Mouse (Mus musculus) MEL (cell line): ENCODE measurements around the gene Supt3.

Experiments
- CTCF ChIP-seq, 3 experiments: IDR thresholded peaks in 2 of 3; conservative IDR thresholded peaks in 1 of 3; 2 replicates each; pipeline ENCODE4 v1.5.1; 2011 to 2012; ENCODE audit warnings: low read length in 3 of 3, low read depth in 2 of 3, mild to moderate bottlenecking in 2 of 3, improper control_type of control experiment in 1 of 3, inconsistent platforms in 1 of 3, mixed read lengths in 1 of 3, moderate library complexity in 1 of 3; ENCODE audit not compliant: control insufficient read depth in 1 of 3, insufficient read depth in 1 of 3, poor library complexity in 1 of 3, severe bottlenecking in 1 of 3
- EP300 ChIP-seq, 2 experiments: IDR thresholded peaks; 2 replicates each; pipeline ENCODE4 v1.6.1; 2011; ENCODE audit warnings: improper control_type of control experiment in 2 of 2, low read length in 2 of 2, low read depth in 1 of 2, mild to moderate bottlenecking in 1 of 2
- HCFC1 ChIP-seq: IDR thresholded peaks from 2 replicates; pipeline ENCODE4 v1.6.1; 2012; ENCODE audit warnings: low read depth, mild to moderate bottlenecking, inconsistent platforms, low read length, improper control_type of control experiment, moderate library complexity
- MAFK ChIP-seq: IDR thresholded peaks from 2 replicates; pipeline ENCODE4 v1.6.1; 2011; ENCODE audit warnings: low read depth, mild to moderate bottlenecking, low read length, improper control_type of control experiment, borderline replicate concordance
- MAX ChIP-seq: IDR thresholded peaks from 2 replicates; pipeline ENCODE4 v1.6.1; 2011; ENCODE audit warnings: low read length, improper control_type of control experiment
- POLR2A ChIP-seq, 2 experiments: IDR thresholded peaks; 2 replicates each; pipeline ENCODE4 v1.6.1; 2011 to 2012; ENCODE audit warnings: low read length in 2 of 2, mild to moderate bottlenecking in 2 of 2, control low read depth in 1 of 2, improper control_type of control experiment in 1 of 2, low read depth in 1 of 2, moderate library complexity in 1 of 2; ENCODE audit not compliant: control insufficient read depth in 1 of 2, insufficient read depth in 1 of 2, poor library complexity in 1 of 2
- ZC3H11A ChIP-seq: IDR thresholded peaks from 2 replicates; pipeline ENCODE4 v1.6.1; 2012; ENCODE audit warnings: low read depth, mild to moderate bottlenecking, inconsistent platforms, low read length, improper control_type of control experiment
- ZKSCAN1 ChIP-seq: IDR thresholded peaks from 2 replicates; pipeline ENCODE4 v1.6.1; 2012; ENCODE audit warnings: low read depth, mild to moderate bottlenecking, inconsistent platforms, low read length, improper control_type of control experiment, moderate library complexity

DNA sequence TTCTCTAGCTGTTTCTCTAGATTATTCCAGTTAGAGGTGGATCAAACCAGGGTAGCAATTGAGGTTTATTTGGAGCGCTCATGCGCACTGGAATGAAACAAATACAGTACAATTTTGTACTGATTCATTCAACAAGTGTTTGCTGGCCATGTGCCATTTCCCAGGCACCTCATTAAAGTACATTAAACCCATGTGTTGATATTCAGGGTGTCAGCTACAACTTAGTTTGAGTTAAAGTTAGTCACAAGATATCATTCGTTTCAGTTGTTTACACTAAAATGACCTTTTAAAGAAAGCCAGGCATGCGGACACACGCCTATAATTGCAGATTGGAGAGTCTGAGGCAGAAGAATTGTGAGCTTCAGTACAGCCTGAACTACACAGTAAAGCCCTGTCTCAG is 310.1 kb downstream of the Supt3 start:
- TF ChIP-seq ZC3H11A (no peak), ZKSCAN1 (no peak), MAFK (no peak), POLR2A (IDR thresholded peaks at IDR 0.05; ENCODE audit: control insufficient read depth in 1 of 2, insufficient read depth in 1 of 2, low read depth in 1 of 2, low read length in 2 of 2, poor library complexity in 1 of 2) (no peak), CTCF (IDR thresholded peaks at IDR 0.05 in 2 of 3, conservative IDR thresholded peaks at IDR 0.05 in 1 of 3; ENCODE audit: control insufficient read depth in 1 of 3, insufficient read depth in 1 of 3, low read depth in 2 of 3, low read length in 3 of 3, poor library complexity in 1 of 3, severe bottlenecking in 1 of 3) (no peak), EP300 (IDR thresholded peaks at IDR 0.05; ENCODE audit: low read depth in 1 of 2, low read length in 2 of 2) (no peak), HCFC1 (no peak), MAX (no peak)
